Mouse (Mus musculus) left cerebral cortex, postnatal 36 days (tissue): Measurements from ENCODE around the gene S100a14. TPM values are rescaled to one million over a fixed set of nuclear protein-coding genes. Genes with fewer than 3 reads are reported as not detected.

Source experiments
- DNase-seq, 2 experiments: peaks; one replicate each; pipeline ENCODE4 v3.0.0; 2021 to 2022; ENCODE audit warnings: low spot score in 2 of 2, mixed read lengths in 1 of 2
- intact Hi-C: fragments of 180-260 bp; cut with DNase I; formaldehyde crosslinking; loops from one replicate; pipeline ENCODE4 v1.15.1; 2025
- total RNA-seq, 2 experiments: library from RNA; stranded (reverse); gene quantifications; 2 replicates each; pipeline ENCODE4 v1.2.3; 2021

S100a14 gene
- total RNA-seq, 2 experiments from 2014 or later, result 0.34 to 0.44 TPM

- DNase-seq, result no peak
- intact Hi-C loops, result loop anchor here (5.0 kb wide), 1 partner anchor 49 kb away; the partner anchor contains the start of gene S100a14
Measured at GRCm38 (mm10) chr3:90576351-90577001, 49.8 kb downstream of the S100a14 start.

Other genes with a start within 250 kb of the S100a14 start
- gene Gatad2b, start 233.7 kb upstream of the S100a14 start, total RNA-seq, result 10 to 100 TPM; 85.1 to 97.8 TPM
- gene Slc27a3, start 136.9 kb upstream of the S100a14 start, total RNA-seq, result 1 to 10 TPM; 4.8 to 6.2 TPM
- gene Ints3, start 93.2 kb upstream of the S100a14 start, total RNA-seq, result 10 to 100 TPM; 57.6 to 70.1 TPM
- 1 to 10 TPM; 2.5 to 4.2 TPM for gene Npr1, start 61.0 kb upstream of the S100a14 start, total RNA-seq
- gene Ilf2, start 50.7 kb upstream of the S100a14 start, total RNA-seq, result 10 to 100 TPM; 73.5 to 82.2 TPM
- gene Snapin, start 35.8 kb upstream of the S100a14 start, total RNA-seq, result 10 to 100 TPM; 52.8 to 54.7 TPM
- 100 to 1,000 TPM; 160 to 168 TPM for gene Chtop, start 17.4 kb upstream of the S100a14 start, total RNA-seq
- 100 to 1,000 TPM; 118 to 137 TPM for gene S100a1, start 12.5 kb upstream of the S100a14 start, total RNA-seq
- 10 to 100 TPM; 20.9 to 21.8 TPM for gene S100a13, start 12.4 kb upstream of the S100a14 start, total RNA-seq
- gene S100a16, start 10.4 kb downstream of the S100a14 start, total RNA-seq, result 10 to 100 TPM; 79.4 to 89.8 TPM
- 1 to 10 TPM in 1 of 2 experiments, under 1 TPM in 1; 0.88 to 1.4 TPM for gene S100a3, start 33.7 kb downstream of the S100a14 start, total RNA-seq
- not detected for gene S100a2, start 63.4 kb downstream of the S100a14 start, total RNA-seq
- gene Gm42674, start 75.0 kb downstream of the S100a14 start, total RNA-seq, result not detected
- gene S100a4, start 76.9 kb downstream of the S100a14 start, total RNA-seq, result 1 to 10 TPM; 3.7 to 4.0 TPM
- not detected for gene S100a5, start 81.7 kb downstream of the S100a14 start, total RNA-seq
- 10 to 100 TPM; 28.7 to 30.9 TPM for gene S100a6, start 86.0 kb downstream of the S100a14 start, total RNA-seq
- gene S100a7a, start 127.2 kb downstream of the S100a14 start, total RNA-seq, result under 1 TPM; 0.57 to 0.59 TPM
- 1 to 10 TPM in 1 of 2 experiments, not detected in 1; 1.5 TPM for gene S100a8, start 142.1 kb downstream of the S100a14 start, total RNA-seq
- gene S100a9, start 168.9 kb downstream of the S100a14 start, total RNA-seq, result not detected
- not detected for gene Pglyrp4, start 200.1 kb downstream of the S100a14 start, total RNA-seq